12 mouse cellular contexts compared by ENCODE assay signal in the genomic region with DNA sequence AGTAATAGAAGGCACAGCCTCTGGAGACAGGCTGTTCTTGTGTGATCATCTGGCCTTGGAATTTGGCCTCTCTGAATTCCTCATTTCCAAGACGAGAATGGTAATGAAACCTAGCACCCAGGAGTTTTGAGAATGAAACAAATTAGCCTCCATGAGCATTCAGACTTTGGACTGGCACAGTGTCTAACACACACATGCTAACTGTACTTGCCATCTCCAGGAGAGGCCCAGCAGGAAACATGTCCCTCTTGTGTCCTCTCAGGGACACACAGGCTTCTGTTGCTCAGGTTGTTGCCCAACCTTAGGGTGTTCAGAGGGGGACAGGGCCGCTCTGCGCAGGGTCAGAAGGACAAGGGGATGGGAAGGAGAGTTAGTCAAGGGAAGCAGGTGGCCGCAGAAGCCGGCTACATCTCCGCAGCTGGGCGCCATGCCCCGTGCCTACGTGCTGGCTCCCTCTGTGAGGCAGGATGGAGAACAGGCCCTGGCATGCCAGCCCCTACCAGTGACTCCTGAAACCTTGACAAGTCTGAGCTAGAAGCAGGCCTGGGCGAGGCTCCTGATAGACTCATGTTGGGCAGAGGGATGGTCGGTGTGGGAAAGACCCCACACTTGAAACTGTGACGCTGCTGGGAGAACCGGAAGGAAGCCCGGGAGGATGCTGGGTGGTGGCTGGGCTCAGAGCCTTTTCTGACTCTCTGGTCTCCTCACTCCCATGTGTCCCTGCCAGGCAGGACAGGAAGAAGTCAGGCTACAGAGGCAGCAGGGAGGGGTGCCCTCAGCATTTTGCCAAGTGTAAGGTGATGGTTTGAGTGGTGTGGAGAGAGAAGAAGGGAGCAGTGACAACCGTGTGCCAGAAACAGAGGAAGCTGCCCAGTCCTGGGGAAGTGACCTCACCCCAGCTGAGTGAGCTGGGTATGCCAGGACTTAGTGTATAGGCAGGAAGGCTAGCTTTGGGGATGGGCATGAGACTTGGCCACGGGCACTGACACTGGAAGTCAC. TPM values are rescaled to one million over a fixed set of nuclear protein-coding genes. Genes with fewer than 3 reads are reported as not detected.
A peak's percentile ranks its signal among the peaks of the same experiment; 100 is the strongest.
DNase-seq lines count a peak whose midpoint lies in the region; ATAC-seq lines count a peak whose summit lies in the region.
"Had no signal": no experiment of that assay in that cellular context is flagged by ENCODE, and none has a peak within 500 bp of the region (broad histone marks: within the 10 kb centered on the region; RNA-seq: fewer than 3 reads in every experiment).

No protein-coding gene starts in this region.

- peaks cover 23% of the 10 kb centered on the region for H3K4me1 ChIP-seq in heart, embryonic 12.5 days (replicated peaks)

- no peaks in the 10 kb centered on the region for H3K36me3 ChIP-seq in heart, embryonic 12.5 days

- H3K9me3 ChIP-seq in heart, embryonic 12.5 days (replicated peaks) = no peaks in the 10 kb centered on the region

- DNase-seq in heart, adult 11 months = no peak
- DNase-seq in 3134 (ENCODE audit: extremely low read depth, insufficient read length, low spot score) = peak; percentile 30
- peak; percentile 38 to 43 for DNase-seq in cerebellum, postnatal 14 days
- DNase-seq in kidney, postnatal 25 days = peak; percentile 23 to 64
- DNase-seq in thymus, postnatal 14 days = no peak
- no peak for DNase-seq in left cerebral cortex, postnatal 14 days (ENCODE audit: low spot score in 2 of 2)
- DNase-seq: adrenal gland, postnatal 14 days; heart, postnatal 36 days; midbrain, embryonic 14.5 days had no signal

- ATAC-seq in heart, embryonic 12.5 days (ENCODE audit: insufficient number of reproducible peaks, low FRiP score) = no peak
- no peak for ATAC-seq in megakaryocyte-erythroid progenitor cell, adult 5-6 weeks (replicated peaks; ENCODE audit: low FRiP score, low TSS enrichment, poor library complexity, severe bottlenecking)
- ATAC-seq: forebrain, embryonic 14.5 days had no signal

- H3K9ac ChIP-seq in heart, embryonic 12.5 days = 0 out of 2 replicates have a peak overlapping the region, but pooled peaks have one; percentile 23

- no peak overlapping the region for H3K4me2 ChIP-seq in heart, embryonic 12.5 days

- WGBS in heart, embryonic 12.5 days = 69% methylated on average over 16 of the region's 16 CpGs

- no peak overlapping the region for H3K4me3 ChIP-seq in heart, embryonic 12.5 days

- 0 out of 2 replicates have a peak, but pooled peaks cover 6% of the 10 kb centered on the region for H3K27me3 ChIP-seq in heart, embryonic 12.5 days (replicated peaks)

- intact Hi-C loops in left cerebral cortex, postnatal 14 days (cut with DNase I) = no loop called here

- no peak overlapping the region for H3K27ac ChIP-seq in heart, embryonic 12.5 days (ENCODE audit: poor library complexity, severe bottlenecking)

RNA-seq across cellular contexts. Expression of gene Nectin1, which starts 33.9 kb away (rescaled TPM):
- 1.9 and 2.1 TPM in 2 replicates for polyA plus RNA-seq in heart, embryonic 12.5 days (2016; fragmentation: Nextera tagmentation; extraction: Ambion mirVana)
- 2.5 and 3.0 TPM in 2 replicates for total RNA-seq in megakaryocyte-erythroid progenitor cell, adult 5-6 weeks (2014; fragmentation: Nextera tagmentation)
- total RNA-seq in megakaryocyte-erythroid progenitor cell, adult 5-6 weeks (2017) = 0.94 and 1.8 TPM in 2 replicates
- 10 to 100 TPM; 82.6 to 93.4 TPM for total RNA-seq in left cerebral cortex, postnatal 14 days (2021)

Comparison
In these comparisons a context has a peak if more than half of its experiments do, and no peak if none do; other contexts are left out.
1. DNase-seq: peak in 3134 (single experiment), cerebellum, postnatal 14 days (2 of 2) and kidney, postnatal 25 days (2 of 2); none in heart, adult 11 months (single experiment), thymus, postnatal 14 days (single experiment) and left cerebral cortex, postnatal 14 days (0 of 2).
2. RNA of gene Nectin1, which starts 33.9 kb away (total RNA-seq): 82.6 to 93.4 TPM in left cerebral cortex, postnatal 14 days; 0.94 to 3.0 TPM in megakaryocyte-erythroid progenitor cell, adult 5-6 weeks; every median in the first group is over 10 times any median in the second.